Mouse (Mus musculus) bone marrow macrophage, adult 2 months (primary cell): ENCODE measurements around the gene Gm20388.

ENCODE experiments used
- CTCF ChIP-seq: IDR thresholded peaks from 2 replicates; pipeline ENCODE4 v1.5.1; 2012; ENCODE audit warnings: low read depth, mild to moderate bottlenecking, low read length, moderate library complexity
- POLR2A ChIP-seq: IDR thresholded peaks from 2 replicates; pipeline ENCODE4 v1.6.1; 2012; ENCODE audit warnings: mild to moderate bottlenecking, low read depth, low read length, borderline replicate concordance

- TF ChIP-seq CTCF (no peak), POLR2A (no peak)
These were observed 2008.5 kb downstream of the Gm20388 start for GRCm38 (mm10) chr8:121919158-121919557.
